Mouse (Mus musculus) limb, embryonic 14.5 days (tissue): ENCODE data around the gene Sobp. TPM values are rescaled to one million over a fixed set of nuclear protein-coding genes. Genes with fewer than 3 reads are reported as not detected.

ENCODE experiments used
- ATAC-seq: fragments of 200-750 bp; cut with Nextera tagmentation; 2 replicates; pipeline ENCODE4 v1.8.0; 2017; ENCODE audit warnings: low read depth, moderate number of reproducible peaks, moderate TSS enrichment; ENCODE audit not compliant: low FRiP score
- DNase-seq: peaks from one replicate; pipeline ENCODE4 v3.0.0-alpha.2; 2015; ENCODE audit warnings: low spot score
- H3K27ac ChIP-seq: fragments of 300-500 bp; sonication (generic); replicated peaks from 2 replicates; pipeline ENCODE4 v1.5.1; 2014; ENCODE audit warnings: low read depth, mild to moderate bottlenecking, low read length, moderate library complexity, mixed read lengths
- H3K27me3 ChIP-seq: fragments of 300-500 bp; sonication (generic); 2 replicates; pipeline ENCODE4 v1.6.1; 2014; ENCODE audit warnings: low read length, mixed read lengths; ENCODE audit not compliant: control insufficient read depth, insufficient read depth
- H3K36me3 ChIP-seq: fragments of 300-500 bp; sonication (generic); 2 replicates; pipeline ENCODE4 v1.6.1; 2014; ENCODE audit warnings: mild to moderate bottlenecking, low read length, moderate library complexity, mixed read lengths; ENCODE audit not compliant: control insufficient read depth, insufficient read depth
- H3K4me1 ChIP-seq: fragments of 300-500 bp; sonication (generic); 2 replicates; pipeline ENCODE4 v1.6.1; 2014; ENCODE audit warnings: antibody characterized with exemption, low read length, mixed read lengths; ENCODE audit not compliant: control insufficient read depth, insufficient read depth
- H3K4me2 ChIP-seq: fragments of 300-500 bp; sonication (generic); replicated peaks from 2 replicates; pipeline ENCODE4 v1.6.1; 2014; ENCODE audit warnings: low read depth, mild to moderate bottlenecking, low read length, moderate library complexity; ENCODE audit not compliant: severe bottlenecking
- H3K4me3 ChIP-seq: fragments of 300-500 bp; sonication (generic); replicated peaks from 2 replicates; pipeline ENCODE4 v1.5.1; 2014; ENCODE audit warnings: low read length
- H3K9ac ChIP-seq: fragments of 300-500 bp; sonication (generic); 2 replicates; pipeline ENCODE4 v1.6.1; 2014; ENCODE audit warnings: mild to moderate bottlenecking, low read depth, low read length, moderate library complexity; ENCODE audit not compliant: severe bottlenecking
- H3K9me3 ChIP-seq: fragments of 300-500 bp; sonication (generic); 2 replicates; pipeline ENCODE4 v1.6.1; 2016; ENCODE audit warnings: low read length; ENCODE audit not compliant: control insufficient read depth
- POLR2A ChIP-seq: fragments of 200-500 bp; IDR thresholded peaks from 2 replicates; pipeline ENCODE4 v1.8.0; 2012; ENCODE audit warnings: inconsistent platforms, mild to moderate bottlenecking, moderate library complexity, borderline replicate concordance; ENCODE audit not compliant: insufficient read depth, insufficient read length; ENCODE audit errors: extremely low read depth
- WGBS: fragments of 180-500 bp; shearing (Covaris S2); extraction: QIAGEN DNeasy Blood & Tissue Kit; methylation state at CpG from one replicate; pipeline ENCODE4 v1.1.7; 2014; 5-methylcytosine and 5-hydroxymethylcytosine counted together
- polyA plus RNA-seq, 2 experiments: library from polyadenylated mRNA; depleted of rRNA in 1 of 2; stranded (reverse) in 1 of 2; unstranded in 1 of 2; fragments of >200 nt; fragmentation: Nextera tagmentation in 1 of 2; extraction: Ambion mirVana in 1 of 2; gene quantifications; 2 replicates each; pipeline versions ENCODE4 v1.2.1 to v1.2.3; 2012 to 2014

Sobp gene
- polyA plus RNA-seq, 2 experiments = 4.9 to 6.2 TPM

DNA sequence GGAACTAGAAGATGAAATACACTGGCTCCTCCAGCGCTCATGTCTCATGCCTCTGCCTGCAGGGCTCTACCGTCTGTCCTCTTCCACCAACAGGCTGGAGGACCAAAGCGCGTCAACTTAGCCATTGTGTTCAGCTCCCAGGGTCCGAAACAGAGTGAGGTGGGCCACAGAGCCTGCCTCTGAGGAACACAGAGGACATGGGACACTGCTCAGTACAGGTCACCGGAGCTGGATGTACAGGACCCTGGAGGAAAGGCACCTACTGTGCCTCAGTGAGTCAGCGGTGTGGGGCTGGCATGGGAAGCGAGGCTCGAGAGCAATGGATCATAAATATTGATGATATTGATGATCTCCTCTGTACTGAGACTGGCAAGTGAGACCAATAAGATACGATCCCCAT is 175.0 kb downstream of the Sobp start:
- Histone ChIP-seq H3K4me1 (peaks cover 30% of the 10 kb centered on the region), H3K27me3 (no peaks in the 10 kb centered on the region), H3K4me2 (no peak overlapping the region), H3K4me3 (no peak overlapping the region), H3K9ac (no peak overlapping the region), H3K36me3 (no peaks in the 10 kb centered on the region), H3K9me3 (no peaks in the 10 kb centered on the region), H3K27ac (no peak overlapping the region)
- 95% methylated on average over 10 of the region's 10 CpGs for WGBS
- DNase-seq (no peak), ATAC-seq (no peak)
- TF ChIP-seq POLR2A = no peak

DNA sequence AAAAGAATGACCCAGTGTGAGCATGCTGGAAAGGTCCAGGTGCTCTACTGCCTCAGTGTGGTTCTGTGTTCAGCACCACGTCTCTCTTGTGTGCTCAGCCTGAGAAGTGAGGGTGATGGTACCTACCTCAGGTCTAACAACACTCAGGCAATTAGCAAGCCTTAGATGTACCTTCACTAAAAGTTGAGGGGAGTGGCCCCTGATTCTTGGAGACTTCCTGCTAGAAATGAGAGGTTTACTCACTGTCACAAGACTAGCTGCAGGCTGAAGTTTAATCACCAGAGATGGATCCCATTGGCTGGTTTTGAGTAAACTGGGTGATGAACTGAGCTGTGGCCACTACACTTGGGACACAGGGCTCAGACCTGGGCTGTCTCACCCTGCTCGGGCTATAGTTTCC is 177.1 kb downstream of the Sobp start:
- H3K27me3 ChIP-seq = no peaks in the 10 kb centered on the region
- H3K9ac ChIP-seq = no peak overlapping the region
- no peaks in the 10 kb centered on the region for H3K36me3 ChIP-seq
- no peak overlapping the region for H3K27ac ChIP-seq
- H3K4me1 ChIP-seq = peaks cover 21% of the 10 kb centered on the region
- H3K9me3 ChIP-seq = no peaks in the 10 kb centered on the region
- TF ChIP-seq POLR2A = no peak
- 75% methylated on average over 2 of the region's 2 CpGs for WGBS
- DNase-seq = no peak
- no peak overlapping the region for H3K4me2 ChIP-seq
- no peak overlapping the region for H3K4me3 ChIP-seq
- no peak for ATAC-seq

DNA sequence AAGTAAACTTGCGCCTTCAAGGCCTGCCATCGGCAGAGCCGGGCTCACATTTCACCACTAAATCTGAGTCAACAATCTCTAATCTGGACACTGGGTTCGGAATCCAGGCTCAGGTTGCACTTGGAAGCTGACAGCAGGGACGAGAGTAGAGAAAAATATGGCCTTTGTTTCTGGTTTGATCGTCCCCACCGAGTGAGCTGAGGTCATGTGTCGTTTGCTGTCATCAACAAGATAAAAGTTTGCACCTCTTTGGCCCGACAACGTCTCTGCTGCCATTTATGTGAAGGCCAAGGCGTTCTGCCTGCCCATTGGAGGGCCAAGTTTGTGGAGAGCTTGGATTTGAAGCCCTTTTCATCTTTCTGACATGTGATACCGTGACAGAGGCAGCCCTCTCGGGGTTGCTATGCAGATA is 178.8 kb downstream of the Sobp start:
- H3K27ac ChIP-seq = no peak overlapping the region
- no peak overlapping the region for H3K4me3 ChIP-seq
- no peaks in the 10 kb centered on the region for H3K36me3 ChIP-seq
- ATAC-seq = peak; percentile 38; the same call in 1 of the 2 replicates
- no peak overlapping the region for H3K4me2 ChIP-seq
- no peaks in the 10 kb centered on the region for H3K9me3 ChIP-seq
- no peaks in the 10 kb centered on the region for H3K27me3 ChIP-seq
- DNase-seq = no peak
- WGBS = 19% methylated on average over 13 of the region's 13 CpGs
- H3K4me1 ChIP-seq = peaks cover 18% of the 10 kb centered on the region
- TF ChIP-seq POLR2A = no peak
- H3K9ac ChIP-seq = no peak overlapping the region

GRCm38 (mm10) chr10:42994331-42994782 is 180.0 kb downstream of the Sobp start:
- Histone ChIP-seq H3K4me2 (peak overlapping the region; percentile 40), H3K9me3 (no peaks in the 10 kb centered on the region), H3K4me3 (peak overlapping the region; percentile 18; the same call in 1 of the 2 replicates), H3K36me3 (no peaks in the 10 kb centered on the region), H3K9ac (peak overlapping the region; percentile 31; the same call in 1 of the 2 replicates), H3K4me1 (peaks cover 18% of the 10 kb centered on the region), H3K27me3 (no peaks in the 10 kb centered on the region), H3K27ac (0 out of 2 replicates have a peak overlapping the region, but pooled peaks have one; percentile 19)
- DNase-seq = peak; percentile 66
- TF ChIP-seq POLR2A = no peak
- WGBS = 14% methylated on average over 13 of the region's 13 CpGs
- ATAC-seq = peak; percentile 80

- Histone ChIP-seq H3K9me3 (no peaks in the 10 kb centered on the region), H3K4me1 (peaks cover 18% of the 10 kb centered on the region), H3K9ac (no peak overlapping the region), H3K27ac (no peak overlapping the region), H3K36me3 (no peaks in the 10 kb centered on the region), H3K4me2 (no peak overlapping the region), H3K4me3 (no peak overlapping the region), H3K27me3 (no peaks in the 10 kb centered on the region)
- WGBS = 79% methylated on average over 9 of the region's 9 CpGs
- TF ChIP-seq POLR2A = no peak
- DNase-seq = no peak
- ATAC-seq = no peak
Measured at GRCm38 (mm10) chr10:42991018-42991417, 183.3 kb downstream of the Sobp start.

- no peaks in the 10 kb centered on the region for H3K36me3 ChIP-seq
- H3K4me3 ChIP-seq = no peak overlapping the region
- no peak overlapping the region for H3K27ac ChIP-seq
- no peak overlapping the region for H3K4me2 ChIP-seq
- TF ChIP-seq POLR2A = no peak
- ATAC-seq = no peak
- H3K27me3 ChIP-seq = no peaks in the 10 kb centered on the region
- H3K9ac ChIP-seq = no peak overlapping the region
- WGBS = 28% methylated on average over 6 of the region's 6 CpGs
- peak; percentile 55 for DNase-seq
- peaks cover 10% of the 10 kb centered on the region; the same call in 1 of the 2 replicates for H3K4me1 ChIP-seq
- H3K9me3 ChIP-seq = no peaks in the 10 kb centered on the region
Measured at GRCm38 (mm10) chr10:42989910-42990309, 184.4 kb downstream of the Sobp start.
